Comparison of ENCODE assay signal across 27 mouse cellular contexts in the genomic region with DNA sequence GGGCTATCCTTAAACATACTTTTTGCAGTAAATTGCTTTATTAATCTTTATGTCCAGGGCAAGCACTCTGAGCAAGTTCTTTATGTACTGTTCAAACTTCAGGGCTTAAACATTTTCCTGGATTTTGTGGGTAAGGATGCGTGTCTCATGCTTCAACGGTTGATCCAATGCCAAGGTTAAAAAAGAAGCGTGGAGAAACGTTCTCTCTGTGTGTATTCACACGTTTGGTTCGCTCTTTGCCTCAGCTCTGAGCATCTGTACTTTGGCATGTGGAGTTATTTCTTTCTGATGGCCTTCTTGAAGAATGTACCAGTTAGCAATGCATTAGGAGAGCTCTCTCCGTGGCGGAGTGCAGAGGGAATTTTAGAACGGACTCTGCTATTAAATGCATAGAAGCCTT.
"Had no signal": no experiment of that assay in that cellular context is flagged by ENCODE, and none has a peak within 500 bp of the region (broad histone marks: within the 10 kb centered on the region; RNA-seq: fewer than 3 reads in every experiment).

No protein-coding gene starts in this region.

- H3K4me2 ChIP-seq: heart, embryonic 12.5 days; hindbrain, embryonic 12.5 days; hindbrain, embryonic 14.5 days; kidney, embryonic 15.5 days; liver, embryonic 11.5 days; liver, embryonic 13.5 days; liver, embryonic 15.5 days had no signal

- H3K4me3 ChIP-seq: gastrocnemius, adult 2 months; heart, embryonic 10.5 days; heart, embryonic 12.5 days; hindbrain, embryonic 10.5 days; hindbrain, embryonic 12.5 days; kidney, embryonic 15.5 days; liver, embryonic 13.5 days; liver, embryonic 15.5 days had no signal

- DNase-seq: gastrocnemius, adult 2 months; gastrocnemius, postnatal 10 days; gastrocnemius, postnatal 25 days; heart, adult 18-20 months; heart, postnatal 10 days; heart, postnatal 4 days; kidney, adult 11 months; kidney, adult 2 months; kidney, adult 9 months; kidney, postnatal 14 days; kidney, postnatal 36 days; layer of hippocampus, adult 9-11 months; layer of hippocampus, postnatal 36 days; left cerebral cortex, postnatal 4 days; liver; liver, embryonic 13.5 days had no signal

- H3K36me3 ChIP-seq: heart, embryonic 10.5 days; heart, embryonic 12.5 days; hindbrain, embryonic 10.5 days; hindbrain, embryonic 12.5 days; kidney, embryonic 15.5 days; liver, embryonic 13.5 days; liver, embryonic 15.5 days had no signal

- H3K9ac ChIP-seq: heart, embryonic 12.5 days; hindbrain, embryonic 12.5 days; hindbrain, embryonic 14.5 days; kidney, embryonic 15.5 days; liver, embryonic 13.5 days; liver, embryonic 15.5 days had no signal

- H3K4me1 ChIP-seq: hindbrain, embryonic 10.5 days; liver, embryonic 13.5 days; liver, embryonic 15.5 days had no signal

- ATAC-seq: hindbrain, embryonic 16.5 days; intestine, embryonic 16.5 days had no signal

- H3K27me3 ChIP-seq: heart, embryonic 12.5 days; hindbrain, embryonic 12.5 days; kidney, embryonic 15.5 days; liver, embryonic 13.5 days; liver, embryonic 15.5 days had no signal

- H3K27ac ChIP-seq: gastrocnemius, adult 2 months; heart, embryonic 10.5 days; hindbrain, embryonic 10.5 days; hindbrain, embryonic 12.5 days; hindbrain, embryonic 14.5 days; kidney, embryonic 15.5 days; kidney, postnatal 0 days; liver, embryonic 13.5 days; liver, embryonic 15.5 days had no signal

- H3K9me3 ChIP-seq: heart, embryonic 10.5 days; heart, embryonic 12.5 days; hindbrain, embryonic 12.5 days; kidney, embryonic 15.5 days; liver, embryonic 13.5 days; liver, embryonic 15.5 days had no signal
